Mouse (Mus musculus): Measurements from ENCODE around the gene Oscar.
"Not testable (repeated sequence)": the region's sequence is repeated elsewhere in the genome, so short reads cannot be mapped to it uniquely, and the experiment has no call there.

Oscar gene

GRCm38 (mm10) chr7:3629543-3630477, 13.9 kb upstream of the Oscar start, which contains the start of the genes Tfpt and Prpf31:
Gene Tfpt (minus strand): TSS chr7:3629929.
Gene Prpf31 (plus strand): TSS chr7:3629985.
- peak; percentile 94 for DNase-seq (ENCODE audit: low read depth, low spot score)
- H3K36me3 ChIP-seq (ENCODE audit: control insufficient read depth, insufficient read depth, low read length, poor library complexity, severe bottlenecking): no peaks in the 10 kb centered on the region; the same call in 1 of the 2 replicates
- H3K27me3 ChIP-seq (ENCODE audit: control insufficient read depth, insufficient read depth, low read length, poor library complexity, severe bottlenecking): no peaks in the 10 kb centered on the region

GRCm38 (mm10) chr7:3629030-3629429, 13.1 kb upstream of the Oscar start:
- no peak for DNase-seq (ENCODE audit: low read depth, low spot score)
- Histone ChIP-seq H3K27me3 (ENCODE audit: control insufficient read depth, insufficient read depth, low read length, poor library complexity, severe bottlenecking) (no peaks in the 10 kb centered on the region), H3K36me3 (ENCODE audit: control insufficient read depth, insufficient read depth, low read length, poor library complexity, severe bottlenecking) (peaks cover 2% of the 10 kb centered on the region; the same call in 1 of the 2 replicates)

GRCm38 (mm10) chr7:3617242-3617995, 1.5 kb upstream of the Oscar start, which contains the start of gene Ndufa3:
Gene Ndufa3 (plus strand): TSS chr7:3617373.
- no peaks in the 10 kb centered on the region for H3K27me3 ChIP-seq (ENCODE audit: control insufficient read depth, insufficient read depth, low read length, poor library complexity, severe bottlenecking)
- peak; percentile 94 for DNase-seq (ENCODE audit: low read depth, low spot score)

GRCm38 (mm10) chr7:3616389-3617241, 658 bp upstream of the Oscar start:
- DNase-seq (ENCODE audit: low read depth, low spot score): no peak
- Histone ChIP-seq H3K27me3 (ENCODE audit: control insufficient read depth, insufficient read depth, low read length, poor library complexity, severe bottlenecking) (no peaks in the 10 kb centered on the region), H3K36me3 (ENCODE audit: control insufficient read depth, insufficient read depth, low read length, poor library complexity, severe bottlenecking) (peaks cover 2% of the 10 kb centered on the region; the same call in 1 of the 2 replicates)

More at GRCm38 (mm10) chr7:3617242-3617995, 1.5 kb upstream of the Oscar start, which contains the start of gene Ndufa3:
- peaks cover 3% of the 10 kb centered on the region; the same call in 1 of the 2 replicates for H3K36me3 ChIP-seq (ENCODE audit: control insufficient read depth, insufficient read depth, low read length, poor library complexity, severe bottlenecking)

- no peak for DNase-seq (ENCODE audit: low read depth, low spot score)
- Histone ChIP-seq H3K36me3 (ENCODE audit: control insufficient read depth, insufficient read depth, low read length, poor library complexity, severe bottlenecking) (no peaks in the 10 kb centered on the region), H3K27me3 (ENCODE audit: control insufficient read depth, insufficient read depth, low read length, poor library complexity, severe bottlenecking) (no peaks in the 10 kb centered on the region)
Measured at GRCm38 (mm10) chr7:3614021-3614420, 1.9 kb downstream of the Oscar start.

- no peak for DNase-seq (ENCODE audit: low read depth, low spot score)
- H3K27me3 ChIP-seq (ENCODE audit: control insufficient read depth, insufficient read depth, low read length, poor library complexity, severe bottlenecking): 0 out of 2 replicates have a peak, but pooled peaks cover 1% of the 10 kb centered on the region
- no peaks in the 10 kb centered on the region for H3K36me3 ChIP-seq (ENCODE audit: control insufficient read depth, insufficient read depth, low read length, poor library complexity, severe bottlenecking)
Measured at GRCm38 (mm10) chr7:3611006-3611405, 5.0 kb downstream of the Oscar start.

- Histone ChIP-seq H3K36me3 (ENCODE audit: control insufficient read depth, insufficient read depth, low read length, poor library complexity, severe bottlenecking) (no peaks in the 10 kb centered on the region), H3K27me3 (ENCODE audit: control insufficient read depth, insufficient read depth, low read length, poor library complexity, severe bottlenecking) (0 out of 2 replicates have a peak, but pooled peaks cover 1% of the 10 kb centered on the region)
- no peak for DNase-seq (ENCODE audit: low read depth, low spot score)
Measured at GRCm38 (mm10) chr7:3610437-3610836, 5.5 kb downstream of the Oscar start.

GRCm38 (mm10) chr7:3609082-3609481, 6.9 kb downstream of the Oscar start:
- Histone ChIP-seq H3K36me3 (ENCODE audit: control insufficient read depth, insufficient read depth, low read length, poor library complexity, severe bottlenecking) (no peaks in the 10 kb centered on the region), H3K27me3 (ENCODE audit: control insufficient read depth, insufficient read depth, low read length, poor library complexity, severe bottlenecking) (peaks cover 1% of the 10 kb centered on the region; the same call in 1 of the 2 replicates)
- DNase-seq (ENCODE audit: low read depth, low spot score): no peak

GRCm38 (mm10) chr7:3608668-3609067, 7.3 kb downstream of the Oscar start:
- DNase-seq (ENCODE audit: low read depth, low spot score): no peak
- Histone ChIP-seq H3K27me3 (ENCODE audit: control insufficient read depth, insufficient read depth, low read length, poor library complexity, severe bottlenecking) (peaks cover 1% of the 10 kb centered on the region; the same call in 1 of the 2 replicates), H3K36me3 (ENCODE audit: control insufficient read depth, insufficient read depth, low read length, poor library complexity, severe bottlenecking) (no peaks in the 10 kb centered on the region)

GRCm38 (mm10) chr7:3607391-3607790, 8.6 kb downstream of the Oscar start:
- DNase-seq (ENCODE audit: low read depth, low spot score): no peak
- Histone ChIP-seq H3K27me3 (ENCODE audit: control insufficient read depth, insufficient read depth, low read length, poor library complexity, severe bottlenecking) (peaks cover 1% of the 10 kb centered on the region; the same call in 1 of the 2 replicates), H3K36me3 (ENCODE audit: control insufficient read depth, insufficient read depth, low read length, poor library complexity, severe bottlenecking) (no peaks in the 10 kb centered on the region)

GRCm38 (mm10) chr7:3606798-3607197, 9.2 kb downstream of the Oscar start:
- DNase-seq (ENCODE audit: low read depth, low spot score): peak; percentile 70
- Histone ChIP-seq H3K36me3 (ENCODE audit: control insufficient read depth, insufficient read depth, low read length, poor library complexity, severe bottlenecking) (no peaks in the 10 kb centered on the region), H3K27me3 (ENCODE audit: control insufficient read depth, insufficient read depth, low read length, poor library complexity, severe bottlenecking) (peaks cover 1% of the 10 kb centered on the region; the same call in 1 of the 2 replicates)

- DNase-seq (ENCODE audit: low read depth, low spot score): peak; percentile 86
- peaks cover under 1% of the 10 kb centered on the region; the same call in 1 of the 2 replicates for H3K27me3 ChIP-seq (ENCODE audit: control insufficient read depth, insufficient read depth, low read length, poor library complexity, severe bottlenecking)
- H3K36me3 ChIP-seq (ENCODE audit: control insufficient read depth, insufficient read depth, low read length, poor library complexity, severe bottlenecking): no peaks in the 10 kb centered on the region
Measured at GRCm38 (mm10) chr7:3601119-3601518, 14.8 kb downstream of the Oscar start.

- not testable (repeated sequence) for H3K27me3 ChIP-seq (ENCODE audit: control insufficient read depth, insufficient read depth, low read length, poor library complexity, severe bottlenecking); H3K36me3 ChIP-seq (ENCODE audit: control insufficient read depth, insufficient read depth, low read length, poor library complexity, severe bottlenecking); DNase-seq (ENCODE audit: low read depth, low spot score)
Measured at GRCm38 (mm10) chr7:3597755-3598154, 18.2 kb downstream of the Oscar start.

GRCm38 (mm10) chr7:3595146-3595545, 20.8 kb downstream of the Oscar start:
- Histone ChIP-seq H3K36me3 (ENCODE audit: control insufficient read depth, insufficient read depth, low read length, poor library complexity, severe bottlenecking) (no peaks in the 10 kb centered on the region), H3K27me3 (ENCODE audit: control insufficient read depth, insufficient read depth, low read length, poor library complexity, severe bottlenecking) (no peaks in the 10 kb centered on the region)
- DNase-seq (ENCODE audit: low read depth, low spot score): peak; percentile 62

Data from splenic B cell, adult 2 months (primary cell).